Mouse (Mus musculus) MN1 (cell line): ENCODE data around the gene Sytl3.
"Not testable (repeated sequence)": the region's sequence is repeated elsewhere in the genome, so short reads cannot be mapped to it uniquely, and the experiment has no call there.

Experiments used
- DNase-seq: peaks from one replicate; pipeline ENCODE4 v3.0.0-alpha.2; 2016; ENCODE audit warnings: low spot score

Gene Sytl3

GRCm38 (mm10) chr17:6691596-6691995 is 32.7 kb downstream of the Sytl3 start:
- peak; percentile 84 for DNase-seq

GRCm38 (mm10) chr17:6695712-6696111 is 36.8 kb downstream of the Sytl3 start:
- not testable (repeated sequence) for DNase-seq

- not testable (repeated sequence) for DNase-seq
These were observed 37.6 kb downstream of the Sytl3 start for GRCm38 (mm10) chr17:6696521-6696920.

GRCm38 (mm10) chr17:6697224-6697775 is 38.4 kb downstream of the Sytl3 start:
- peak; percentile 77 for DNase-seq

GRCm38 (mm10) chr17:6699502-6699901 is 40.6 kb downstream of the Sytl3 start:
- not testable (repeated sequence) for DNase-seq

- not testable (repeated sequence) for DNase-seq
These were observed 41.2 kb downstream of the Sytl3 start for GRCm38 (mm10) chr17:6700077-6700476.

- DNase-seq: not testable (repeated sequence)
These were observed 43.8 kb downstream of the Sytl3 start for GRCm38 (mm10) chr17:6702625-6703221.

- DNase-seq: peak; percentile 40
These were observed 44.7 kb downstream of the Sytl3 start for GRCm38 (mm10) chr17:6703381-6704270.

GRCm38 (mm10) chr17:6706448-6706847 is 47.6 kb downstream of the Sytl3 start:
- DNase-seq: not testable (repeated sequence)

GRCm38 (mm10) chr17:6707422-6707821 is 48.5 kb downstream of the Sytl3 start:
- DNase-seq: not testable (repeated sequence)

- DNase-seq: not testable (repeated sequence)
These were observed 49.3 kb downstream of the Sytl3 start for GRCm38 (mm10) chr17:6708194-6708593.

GRCm38 (mm10) chr17:6713483-6713882 is 54.6 kb downstream of the Sytl3 start:
- DNase-seq: not testable (repeated sequence)

GRCm38 (mm10) chr17:6713944-6714343 is 55.1 kb downstream of the Sytl3 start:
- not testable (repeated sequence) for DNase-seq

GRCm38 (mm10) chr17:6727996-6728610 is 69.2 kb downstream of the Sytl3 start:
- no peak for DNase-seq

GRCm38 (mm10) chr17:6729244-6729742 is 70.4 kb downstream of the Sytl3 start:
- DNase-seq: peak; percentile 75

GRCm38 (mm10) chr17:6731132-6731531 is 72.2 kb downstream of the Sytl3 start:
- DNase-seq: no peak

- DNase-seq: no peak
These were observed 72.7 kb downstream of the Sytl3 start for GRCm38 (mm10) chr17:6731634-6732033.

- no peak for DNase-seq
These were observed 73.8 kb downstream of the Sytl3 start for GRCm38 (mm10) chr17:6732665-6733064.

- no peak for DNase-seq
These were observed 74.5 kb downstream of the Sytl3 start for GRCm38 (mm10) chr17:6733322-6733875.

- DNase-seq: no peak
These were observed 76.0 kb downstream of the Sytl3 start for GRCm38 (mm10) chr17:6734746-6735441.
